Mouse (Mus musculus) activated CD4-positive, CD25-positive, alpha-beta regulatory T cell (primary cell): ENCODE measurements around the gene Scrn3. TPM values are rescaled to one million over a fixed set of nuclear protein-coding genes. Genes with fewer than 3 reads are reported as not detected.

Experiments
- polyA plus RNA-seq, 2 experiments: library from polyadenylated mRNA; unstranded; fragments of 100-300 nt; shearing (Covaris generic); gene quantifications; one replicate each; pipeline ENCODE4 v1.2.1; 2017

The Scrn3 gene
- 10 to 100 TPM in 1 of 2 experiments, 1 to 10 TPM in 1; 5.4 to 11.4 TPM for polyA plus RNA-seq

GRCm38 (mm10) chr2:73312152-73313116 is at the start of gene Scrn3, which contains the start of gene Cir1:
TSS of gene Scrn3 (plus strand) at chr2:73312601.
TSS of gene Cir1 (minus strand) at chr2:73312701.

GRCm38 (mm10) chr2:73271459-73272161 is 40.8 kb upstream of the Scrn3 start, which contains the start of gene Sp9:
TSS of gene Sp9 (plus strand) at chr2:73271925.

GRCm38 (mm10) chr2:73386356-73387046 is 74.1 kb downstream of the Scrn3 start, which contains the start of gene Gpr155:
TSS of gene Gpr155 (minus strand) at chr2:73386572.

Other genes starting within 250 kb of the Scrn3 start
- 10 to 100 TPM; 63.5 to 86.0 TPM for gene Ola1, start 93.7 kb upstream of the Scrn3 start, polyA plus RNA-seq
- not detected for gene Sp9, start 40.7 kb upstream of the Scrn3 start, polyA plus RNA-seq
- 10 to 100 TPM; 28.0 to 33.6 TPM for gene Cir1, start 100 bp downstream of the Scrn3 start, polyA plus RNA-seq
- 10 to 100 TPM; 14.0 to 34.3 TPM for gene Gpr155, start 74.0 kb downstream of the Scrn3 start, polyA plus RNA-seq
- gene Wipf1, start 217.1 kb downstream of the Scrn3 start, polyA plus RNA-seq, result 100 to 1,000 TPM in 1 of 2 experiments, 10 to 100 TPM in 1; 92.5 to 134 TPM